In genomic region chr4:53595246-53596062, GRCm38 (mm10) we compare ENCODE assay signal across 12 mouse cellular contexts. TPM values are rescaled to one million over a fixed set of nuclear protein-coding genes. Genes with fewer than 3 reads are reported as not detected.
DNase-seq lines count a peak whose midpoint lies in the region; ATAC-seq and TF ChIP-seq lines count a peak whose summit lies in the region.
"Had no signal": no experiment of that assay in that cellular context is flagged by ENCODE, and none has a peak within 500 bp of the region (broad histone marks: within the 10 kb centered on the region; RNA-seq: fewer than 3 reads in every experiment).

No protein-coding gene starts in this region.

- no peak overlapping the region for H3K27ac ChIP-seq in forebrain, embryonic 13.5 days
- H3K27ac ChIP-seq in forebrain, embryonic 12.5 days: no peak overlapping the region
- H3K27ac ChIP-seq in lung, embryonic 14.5 days (ENCODE audit: low read depth): no peak overlapping the region
- no peak overlapping the region for H3K27ac ChIP-seq in midbrain, postnatal 0 days (ENCODE audit: low read depth, low read length)
- H3K27ac ChIP-seq: limb, embryonic 15.5 days had no signal

- no peak for DNase-seq in lung, embryonic 14.5 days
- no peak for DNase-seq in lung, postnatal 25 days (ENCODE audit: low spot score)
- peak; percentile 44 for DNase-seq in liver
- peak; percentile 24 for DNase-seq in midbrain, postnatal 0 days (ENCODE audit: low spot score)
- no peak for DNase-seq in adrenal gland, adult 18-20 months (ENCODE audit: low spot score in 2 of 2)
- no peak for DNase-seq in ovary, adult 18-20 months (ENCODE audit: low spot score)
- DNase-seq: cerebellum, postnatal 36 days; right cerebral cortex, postnatal 14 days; thymus, postnatal 14 days had no signal

- H3K4me3 ChIP-seq in forebrain, embryonic 13.5 days: no peak overlapping the region
- no peak overlapping the region for H3K4me3 ChIP-seq in forebrain, embryonic 12.5 days (replicated peaks)
- H3K4me3 ChIP-seq in lung, embryonic 14.5 days (ENCODE audit: low read depth, low read length): no peak overlapping the region
- H3K4me3 ChIP-seq in midbrain, postnatal 0 days (ENCODE audit: low read depth, low read length): no peak overlapping the region
- H3K4me3 ChIP-seq: limb, embryonic 15.5 days had no signal

- H3K9ac ChIP-seq in forebrain, embryonic 13.5 days: no peak overlapping the region; the same call in 1 of the 2 replicates
- H3K9ac ChIP-seq in forebrain, embryonic 12.5 days: no peak overlapping the region
- no peak overlapping the region for H3K9ac ChIP-seq in lung, embryonic 14.5 days
- no peak overlapping the region for H3K9ac ChIP-seq in midbrain, postnatal 0 days (replicated peaks; ENCODE audit: low read length, poor library complexity, severe bottlenecking)
- H3K9ac ChIP-seq: limb, embryonic 15.5 days had no signal

- no peaks in the 10 kb centered on the region for H3K9me3 ChIP-seq in forebrain, embryonic 13.5 days (replicated peaks)
- no peaks in the 10 kb centered on the region for H3K9me3 ChIP-seq in forebrain, embryonic 12.5 days
- no peaks in the 10 kb centered on the region for H3K9me3 ChIP-seq in lung, embryonic 14.5 days (ENCODE audit: low read depth, low read length)
- no peaks in the 10 kb centered on the region for H3K9me3 ChIP-seq in midbrain, postnatal 0 days (ENCODE audit: low read length)
- H3K9me3 ChIP-seq: limb, embryonic 15.5 days had no signal

- no peak for TF ChIP-seq CTCF in lung, embryonic 14.5 days (IDR thresholded peaks at IDR 0.05; ENCODE audit: low read depth)
- TF ChIP-seq CTCF in midbrain, postnatal 0 days (IDR thresholded peaks at IDR 0.05): no peak

- H3K4me2 ChIP-seq in forebrain, embryonic 13.5 days: no peak overlapping the region
- no peak overlapping the region for H3K4me2 ChIP-seq in forebrain, embryonic 12.5 days
- H3K4me2 ChIP-seq in lung, embryonic 14.5 days: no peak overlapping the region
- H3K4me2 ChIP-seq in midbrain, postnatal 0 days (ENCODE audit: low read depth, low read length, poor library complexity, severe bottlenecking): no peak overlapping the region
- H3K4me2 ChIP-seq: limb, embryonic 15.5 days had no signal

- H3K4me1 ChIP-seq in forebrain, embryonic 13.5 days: no peaks in the 10 kb centered on the region
- H3K4me1 ChIP-seq in forebrain, embryonic 12.5 days: peaks cover 16% of the 10 kb centered on the region
- H3K4me1 ChIP-seq in lung, embryonic 14.5 days (ENCODE audit: insufficient read depth): 0 out of 2 replicates have a peak, but pooled peaks cover 4% of the 10 kb centered on the region
- no peaks in the 10 kb centered on the region for H3K4me1 ChIP-seq in midbrain, postnatal 0 days (ENCODE audit: insufficient read depth, low read length)
- H3K4me1 ChIP-seq: limb, embryonic 15.5 days had no signal

- H3K36me3 ChIP-seq in forebrain, embryonic 13.5 days (ENCODE audit: poor library complexity, severe bottlenecking): no peaks in the 10 kb centered on the region
- no peaks in the 10 kb centered on the region for H3K36me3 ChIP-seq in forebrain, embryonic 12.5 days (replicated peaks)
- H3K36me3 ChIP-seq in lung, embryonic 14.5 days (ENCODE audit: insufficient read depth): no peaks in the 10 kb centered on the region
- H3K36me3 ChIP-seq in midbrain, postnatal 0 days (ENCODE audit: insufficient read depth, low read length): no peaks in the 10 kb centered on the region
- H3K36me3 ChIP-seq: limb, embryonic 15.5 days had no signal

- 75% methylated on average over 12 of the region's 12 CpGs for WGBS in forebrain, embryonic 13.5 days
- WGBS in forebrain, embryonic 12.5 days: 77% methylated on average over 12 of the region's 12 CpGs
- 50% methylated on average over 12 of the region's 12 CpGs for WGBS in lung, embryonic 14.5 days
- 60% methylated on average over 12 of the region's 12 CpGs for WGBS in midbrain, postnatal 0 days

- ATAC-seq in forebrain, embryonic 13.5 days: 0 out of 2 replicates have a peak, but pooled peaks have one; percentile 39
- ATAC-seq in forebrain, embryonic 12.5 days (ENCODE audit: low FRiP score): no peak
- ATAC-seq in lung, embryonic 14.5 days (ENCODE audit: insufficient read depth): peak; percentile 41; the same call in 1 of the 2 replicates
- no peak for ATAC-seq in midbrain, postnatal 0 days (ENCODE audit: low FRiP score)

- H3K27me3 ChIP-seq in forebrain, embryonic 13.5 days: no peaks in the 10 kb centered on the region
- no peaks in the 10 kb centered on the region for H3K27me3 ChIP-seq in forebrain, embryonic 12.5 days
- H3K27me3 ChIP-seq in lung, embryonic 14.5 days (ENCODE audit: insufficient read depth, low read length): no peaks in the 10 kb centered on the region
- H3K27me3 ChIP-seq in midbrain, postnatal 0 days (ENCODE audit: insufficient read depth, low read length): no peaks in the 10 kb centered on the region
- H3K27me3 ChIP-seq: limb, embryonic 15.5 days had no signal

RNA-seq across cellular contexts. Expression of gene Fsd1l, which starts 35.8 kb away (rescaled TPM):
- 48.1 and 56.1 TPM in 2 replicates for polyA plus RNA-seq in forebrain, embryonic 13.5 days (2015; fragmentation: Nextera tagmentation; extraction: Ambion mirVana)
- polyA plus RNA-seq in forebrain, embryonic 12.5 days (2016; fragmentation: Nextera tagmentation; extraction: Ambion mirVana): 47.2 and 52.2 TPM in 2 replicates
- 7.4 and 8.1 TPM in 2 replicates for polyA plus RNA-seq in lung, embryonic 14.5 days (2014; fragmentation: Nextera tagmentation; extraction: Ambion mirVana)
- 25.3 and 38.6 TPM in 2 replicates for total RNA-seq in midbrain, postnatal 0 days (2014; rRNA removed)
- polyA plus RNA-seq in midbrain, postnatal 0 days (2015; fragmentation: Nextera tagmentation; extraction: Ambion mirVana): 16.8 and 23.8 TPM in 2 replicates
- total RNA-seq in adrenal gland, adult 18-20 months (2021): 1 to 10 TPM; 5.3 to 7.5 TPM

Comparison
In these comparisons a context has a peak if more than half of its experiments do, and no peak if none do; other contexts are left out.
1. ATAC-seq: peak in forebrain, embryonic 13.5 days (single experiment) and lung, embryonic 14.5 days (single experiment); none in forebrain, embryonic 12.5 days (single experiment) and midbrain, postnatal 0 days (single experiment).
2. DNase-seq: peak in liver (single experiment) and midbrain, postnatal 0 days (single experiment); none in lung, embryonic 14.5 days (single experiment), lung, postnatal 25 days (single experiment), adrenal gland, adult 18-20 months (0 of 2) and ovary, adult 18-20 months (single experiment).